Mouse (Mus musculus) heart, embryonic 11.5 days (tissue): Measurements from ENCODE around the gene Plxdc2. TPM values are rescaled to one million over a fixed set of nuclear protein-coding genes. Genes with fewer than 3 reads are reported as not detected.

Source experiments
- ATAC-seq: fragments of 200-750 bp; cut with Nextera tagmentation; replicated peaks from 2 replicates; pipeline ENCODE4 v1.8.0; 2017; ENCODE audit warnings: moderate library complexity; ENCODE audit not compliant: insufficient number of reproducible peaks, low FRiP score, low TSS enrichment
- H3K27ac ChIP-seq: fragments of 300-500 bp; sonication (generic); 2 replicates; pipeline ENCODE4 v1.5.1; 2014; ENCODE audit warnings: mild to moderate bottlenecking, low read depth, low read length
- H3K27me3 ChIP-seq: fragments of 300-500 bp; sonication (generic); 2 replicates; pipeline ENCODE4 v1.6.1; 2014; ENCODE audit warnings: mild to moderate bottlenecking, low read length, mixed read lengths; ENCODE audit not compliant: control insufficient read depth, insufficient read depth
- H3K36me3 ChIP-seq: fragments of 300-500 bp; sonication (generic); 2 replicates; pipeline ENCODE4 v1.6.1; 2014; ENCODE audit warnings: mild to moderate bottlenecking, low read length, moderate library complexity, mixed read lengths; ENCODE audit not compliant: control insufficient read depth, insufficient read depth
- H3K4me1 ChIP-seq: fragments of 300-500 bp; sonication (generic); 2 replicates; pipeline ENCODE4 v1.6.1; 2014; ENCODE audit warnings: low read length; ENCODE audit not compliant: control insufficient read depth, insufficient read depth
- H3K4me2 ChIP-seq: fragments of 300-500 bp; sonication (generic); 2 replicates; pipeline ENCODE4 v1.6.1; 2014; ENCODE audit warnings: mild to moderate bottlenecking, moderate library complexity
- H3K4me3 ChIP-seq: fragments of 300-500 bp; sonication (generic); 2 replicates; pipeline ENCODE4 v1.5.1; 2014; ENCODE audit warnings: low read depth, low read length
- H3K9ac ChIP-seq: fragments of 300-500 bp; sonication (generic); 2 replicates; pipeline ENCODE4 v1.6.1; 2014; ENCODE audit warnings: mild to moderate bottlenecking, low read depth, low read length, moderate library complexity
- H3K9me3 ChIP-seq: fragments of 300-500 bp; sonication (generic); replicated peaks from 2 replicates; pipeline ENCODE4 v1.6.1; 2016; ENCODE audit warnings: low read length; ENCODE audit not compliant: control insufficient read depth
- WGBS: fragments of 180-500 bp; shearing (Covaris S2); extraction: QIAGEN DNeasy Blood & Tissue Kit; methylation state at CpG from one replicate; pipeline ENCODE4 v1.1.7; 2014; ENCODE audit not compliant: insufficient replicate concordance; 5-methylcytosine and 5-hydroxymethylcytosine counted together
- polyA plus RNA-seq: library from polyadenylated mRNA; unstranded; fragments of >200 nt; fragmentation: Nextera tagmentation; extraction: Ambion mirVana; gene quantifications from 2 replicates; pipeline ENCODE4 v1.2.1, GENCODE M21; 2014

The Plxdc2 gene
- polyA plus RNA-seq, 1 experiment from 2014 or later, result 18.4 TPM

DNA sequence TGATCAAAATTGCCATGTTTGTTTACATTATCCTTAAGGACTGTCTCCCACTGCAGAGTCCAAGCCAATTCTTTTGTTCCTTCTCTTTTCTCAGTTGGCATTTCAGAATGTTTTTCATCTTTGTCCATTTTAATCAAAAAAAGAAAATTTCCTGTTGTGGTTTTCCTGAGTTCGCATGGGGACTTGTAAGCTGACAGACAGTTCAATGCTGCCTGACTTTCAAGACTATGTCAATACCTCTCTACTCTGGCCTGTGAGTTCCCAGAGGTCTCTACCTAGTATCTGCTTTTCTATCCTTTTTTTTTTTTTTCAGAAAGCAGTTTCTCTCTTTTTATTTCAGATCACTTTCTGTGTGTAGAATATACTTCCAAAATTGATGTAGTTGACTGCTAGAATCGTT is 295.6 kb downstream of the Plxdc2 start:
- H3K27me3 ChIP-seq, result no peaks in the 10 kb centered on the region
- no peak overlapping the region for H3K9ac ChIP-seq
- H3K4me2 ChIP-seq, result no peak overlapping the region
- no peaks in the 10 kb centered on the region for H3K9me3 ChIP-seq
- no peaks in the 10 kb centered on the region for H3K36me3 ChIP-seq
- H3K4me3 ChIP-seq, result no peak overlapping the region
- no peak overlapping the region for H3K27ac ChIP-seq
- no peak for ATAC-seq
- no peaks in the 10 kb centered on the region for H3K4me1 ChIP-seq
- WGBS, result 77% methylated on average over 2 of the region's 2 CpGs

DNA sequence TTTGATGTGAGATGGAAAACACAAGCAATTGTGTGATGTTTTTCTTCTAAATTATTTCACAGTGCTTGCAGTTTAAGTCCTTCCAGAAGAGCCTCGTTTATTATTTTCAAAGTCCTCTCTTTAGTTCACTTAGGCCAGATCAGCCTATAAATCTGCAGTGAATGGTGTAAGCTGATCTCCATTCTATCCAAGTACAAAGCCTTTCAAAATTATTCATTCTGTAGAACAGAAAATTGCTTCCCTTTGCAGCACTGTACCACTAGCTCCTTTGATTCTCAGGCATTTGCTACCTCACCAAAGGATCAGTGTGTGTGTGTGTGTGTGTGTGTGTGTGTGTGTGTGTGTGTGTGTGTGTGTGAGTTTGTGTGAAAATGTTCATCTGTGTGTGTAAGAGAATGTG is 308.4 kb downstream of the Plxdc2 start:
- Histone ChIP-seq H3K4me2 (no peak overlapping the region), H3K4me3 (no peak overlapping the region), H3K36me3 (no peaks in the 10 kb centered on the region), H3K4me1 (no peaks in the 10 kb centered on the region), H3K27ac (no peak overlapping the region), H3K9ac (no peak overlapping the region), H3K9me3 (no peaks in the 10 kb centered on the region), H3K27me3 (no peaks in the 10 kb centered on the region)
- 70% methylated on average over 1 of the region's 1 CpGs for WGBS
- no peak for ATAC-seq

DNA sequence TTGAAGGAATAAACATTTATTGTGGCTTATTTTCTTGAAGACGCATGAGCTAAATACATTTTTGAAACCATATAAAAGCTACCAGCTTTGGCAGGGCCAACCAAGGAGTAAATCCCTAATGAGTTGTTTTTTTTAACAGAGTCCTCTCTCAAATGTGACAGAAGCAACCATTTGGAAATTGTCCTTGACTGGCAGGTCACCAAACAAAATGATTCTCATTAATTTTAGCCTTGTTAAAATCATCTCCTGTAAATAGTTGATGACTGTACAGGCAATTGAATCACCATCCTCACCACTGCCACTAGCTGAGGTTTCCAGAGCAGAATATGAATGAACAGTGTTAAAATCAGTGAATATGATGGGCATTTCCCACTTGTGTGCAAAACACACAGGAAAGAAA is 312.3 kb downstream of the Plxdc2 start:
- ATAC-seq, result no peak

DNA sequence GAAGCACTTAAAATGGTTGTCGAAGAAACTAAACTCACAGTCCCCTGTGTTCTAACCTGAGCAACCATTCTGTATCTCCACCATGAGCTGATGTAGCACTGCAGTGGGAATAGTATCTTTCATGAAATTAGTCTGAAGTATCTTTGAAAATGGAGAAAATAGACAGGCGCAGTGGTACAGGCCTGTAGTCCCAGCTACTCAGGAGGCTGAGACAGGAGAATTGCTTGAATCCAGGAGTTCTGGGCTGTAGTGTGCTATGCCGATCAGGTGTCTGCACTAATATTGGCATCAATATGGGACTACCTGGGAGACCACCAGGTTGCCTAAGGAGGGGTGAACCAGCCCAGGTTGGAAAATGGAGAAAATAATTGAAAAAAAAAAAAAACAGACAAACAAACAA is 326.8 kb downstream of the Plxdc2 start:
- Histone ChIP-seq H3K27me3 (no peaks in the 10 kb centered on the region), H3K4me1 (no peaks in the 10 kb centered on the region), H3K27ac (no peak overlapping the region), H3K9ac (no peak overlapping the region), H3K36me3 (no peaks in the 10 kb centered on the region), H3K4me2 (no peak overlapping the region), H3K9me3 (no peaks in the 10 kb centered on the region), H3K4me3 (no peak overlapping the region)
- no peak for ATAC-seq
- WGBS, result 85% methylated on average over 3 of the region's 3 CpGs

More for the DNA sequence above, 312.3 kb downstream of the Plxdc2 start:
- H3K36me3 ChIP-seq, result no peaks in the 10 kb centered on the region
- no peaks in the 10 kb centered on the region for H3K27me3 ChIP-seq
- no peak overlapping the region for H3K9ac ChIP-seq
- no peaks in the 10 kb centered on the region for H3K9me3 ChIP-seq
- H3K27ac ChIP-seq, result no peak overlapping the region
- H3K4me1 ChIP-seq, result no peaks in the 10 kb centered on the region
- H3K4me2 ChIP-seq, result no peak overlapping the region
- WGBS, result 91% methylated on average over 1 of the region's 1 CpGs
- no peak overlapping the region for H3K4me3 ChIP-seq

DNA sequence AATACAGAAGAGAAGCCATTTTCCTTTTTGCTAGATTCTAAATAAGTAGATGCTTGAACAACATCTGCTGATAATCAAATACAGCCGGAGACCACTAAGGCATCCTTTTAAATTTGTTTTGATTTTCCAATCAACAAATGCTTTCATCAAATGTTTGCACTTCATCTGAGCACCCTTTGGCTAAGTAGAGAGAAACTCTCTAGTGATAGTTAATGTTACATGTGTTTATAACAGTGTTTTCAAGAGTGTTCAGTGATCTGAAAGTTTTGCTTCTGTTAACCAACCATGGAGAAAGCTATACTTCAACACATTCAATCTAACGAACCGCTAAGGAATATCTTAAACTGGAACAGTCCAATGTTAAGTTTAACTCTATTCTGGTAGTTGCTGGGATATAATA is 327.6 kb downstream of the Plxdc2 start:
- WGBS, result 83% methylated on average over 3 of the region's 3 CpGs

DNA sequence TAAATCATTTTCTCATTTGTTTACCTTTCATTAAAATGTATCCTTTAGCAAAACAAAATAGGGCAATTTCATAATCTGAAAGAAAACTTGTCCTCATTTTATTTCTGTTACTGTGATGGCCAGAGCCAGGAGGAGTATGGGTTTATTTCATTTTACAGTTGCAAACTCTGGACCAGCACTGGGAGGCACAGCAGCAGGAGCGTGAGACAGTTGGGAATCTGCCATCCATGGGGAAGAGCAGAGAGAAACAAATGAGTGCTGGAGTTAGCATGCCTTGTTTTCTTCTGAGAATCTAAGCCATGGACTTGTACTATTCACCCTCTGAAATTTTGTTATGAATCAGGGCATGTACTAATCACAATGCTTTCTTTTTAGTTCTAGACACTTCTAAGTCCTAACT is 328.4 kb downstream of the Plxdc2 start:
- WGBS, result 77% methylated on average over 1 of the region's 1 CpGs
- Histone ChIP-seq H3K9me3 (no peaks in the 10 kb centered on the region), H3K4me3 (no peak overlapping the region), H3K36me3 (no peaks in the 10 kb centered on the region), H3K4me2 (no peak overlapping the region), H3K4me1 (no peaks in the 10 kb centered on the region), H3K27me3 (no peaks in the 10 kb centered on the region), H3K27ac (no peak overlapping the region), H3K9ac (no peak overlapping the region)
- no peak for ATAC-seq

More for the DNA sequence above, 327.6 kb downstream of the Plxdc2 start:
- Histone ChIP-seq H3K4me2 (no peak overlapping the region), H3K27ac (no peak overlapping the region), H3K4me1 (no peaks in the 10 kb centered on the region), H3K36me3 (no peaks in the 10 kb centered on the region), H3K9me3 (no peaks in the 10 kb centered on the region), H3K4me3 (no peak overlapping the region), H3K9ac (no peak overlapping the region), H3K27me3 (no peaks in the 10 kb centered on the region)
- no peak for ATAC-seq

DNA sequence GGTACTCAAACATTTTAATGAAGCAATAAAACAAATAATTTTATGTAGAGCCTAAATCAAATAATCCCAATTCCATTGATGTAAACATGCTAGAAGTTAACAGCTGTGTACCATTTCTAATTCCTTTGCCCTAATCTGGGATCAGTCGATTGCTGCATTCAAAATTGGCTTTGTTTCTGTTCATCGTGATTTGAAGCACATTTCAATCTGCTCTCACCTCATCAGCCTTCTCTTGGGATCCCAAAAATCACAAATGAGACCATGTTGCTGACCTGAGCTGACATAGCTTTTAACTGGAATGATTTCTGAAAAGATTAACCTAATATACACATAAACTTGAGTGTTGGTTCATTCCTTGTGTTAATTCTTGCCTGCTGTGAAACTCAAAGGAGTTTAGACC is 340.3 kb downstream of the Plxdc2 start:
- H3K4me3 ChIP-seq, result no peak overlapping the region

DNA sequence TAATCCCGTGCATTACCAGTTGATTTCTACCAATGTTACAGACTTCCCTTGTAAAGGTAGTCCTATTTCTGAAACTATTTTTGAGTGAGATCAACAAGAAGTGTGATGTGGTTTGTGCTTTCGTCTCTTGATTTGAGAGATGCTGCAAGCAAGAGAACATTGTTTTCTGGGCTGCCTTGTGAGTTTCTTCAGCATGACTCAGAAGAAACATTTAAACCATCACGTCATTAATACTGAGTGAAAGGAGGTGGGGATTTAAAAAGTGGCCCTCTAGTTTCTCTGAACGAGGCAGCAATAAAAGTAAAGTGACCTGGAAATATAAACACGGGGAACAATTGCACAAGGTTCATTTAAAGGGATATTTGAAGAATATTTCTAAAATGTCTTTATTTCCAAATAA is 341.1 kb downstream of the Plxdc2 start:
- H3K4me3 ChIP-seq, result no peak overlapping the region
- no peaks in the 10 kb centered on the region for H3K9me3 ChIP-seq
- H3K27me3 ChIP-seq, result no peaks in the 10 kb centered on the region
- no peak for ATAC-seq
- 70% methylated on average over 5 of the region's 5 CpGs for WGBS
- no peak overlapping the region for H3K27ac ChIP-seq
- no peak overlapping the region for H3K9ac ChIP-seq
- H3K36me3 ChIP-seq, result no peaks in the 10 kb centered on the region
- no peak overlapping the region for H3K4me2 ChIP-seq
- no peaks in the 10 kb centered on the region for H3K4me1 ChIP-seq

More for the DNA sequence above, 340.3 kb downstream of the Plxdc2 start:
- no peak overlapping the region for H3K27ac ChIP-seq
- ATAC-seq, result no peak
- no peaks in the 10 kb centered on the region for H3K36me3 ChIP-seq
- H3K4me1 ChIP-seq, result no peaks in the 10 kb centered on the region
- no peak overlapping the region for H3K9ac ChIP-seq
- no peaks in the 10 kb centered on the region for H3K27me3 ChIP-seq
- H3K9me3 ChIP-seq, result no peaks in the 10 kb centered on the region
- WGBS, result 53% methylated on average over 2 of the region's 2 CpGs
- no peak overlapping the region for H3K4me2 ChIP-seq

DNA sequence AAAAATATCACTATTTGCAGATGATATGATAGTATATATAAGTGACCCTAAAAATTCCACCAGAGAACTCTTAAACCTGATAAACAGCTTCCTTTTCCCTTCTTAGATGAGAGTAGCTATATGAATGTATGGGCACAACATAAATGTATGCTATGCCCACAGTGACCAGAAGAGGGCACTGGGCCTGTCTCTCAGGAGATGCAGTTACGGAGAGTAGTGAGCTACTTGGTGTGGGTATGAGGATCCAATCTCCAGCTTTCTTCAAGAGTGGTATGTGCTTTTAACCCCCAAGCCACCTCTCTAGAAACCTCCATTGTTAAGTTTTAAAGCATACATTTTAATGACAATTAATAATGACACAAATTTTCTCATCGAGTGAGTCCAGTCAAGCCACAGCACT is 350.1 kb downstream of the Plxdc2 start:
- Histone ChIP-seq H3K4me2 (no peak overlapping the region), H3K4me3 (no peak overlapping the region), H3K27ac (no peak overlapping the region), H3K9me3 (no peaks in the 10 kb centered on the region), H3K9ac (no peak overlapping the region), H3K36me3 (no peaks in the 10 kb centered on the region), H3K4me1 (no peaks in the 10 kb centered on the region), H3K27me3 (no peaks in the 10 kb centered on the region)
- WGBS, result 85% methylated on average over 2 of the region's 2 CpGs
- ATAC-seq, result no peak
